Mouse (Mus musculus): ENCODE results near the gene Tecrl. TPM values are rescaled to one million over a fixed set of nuclear protein-coding genes. Genes with fewer than 3 reads are reported as not detected.

The Tecrl gene
- under 1 TPM; 0.19 to 0.20 TPM for total RNA-seq (2021)

DNA sequence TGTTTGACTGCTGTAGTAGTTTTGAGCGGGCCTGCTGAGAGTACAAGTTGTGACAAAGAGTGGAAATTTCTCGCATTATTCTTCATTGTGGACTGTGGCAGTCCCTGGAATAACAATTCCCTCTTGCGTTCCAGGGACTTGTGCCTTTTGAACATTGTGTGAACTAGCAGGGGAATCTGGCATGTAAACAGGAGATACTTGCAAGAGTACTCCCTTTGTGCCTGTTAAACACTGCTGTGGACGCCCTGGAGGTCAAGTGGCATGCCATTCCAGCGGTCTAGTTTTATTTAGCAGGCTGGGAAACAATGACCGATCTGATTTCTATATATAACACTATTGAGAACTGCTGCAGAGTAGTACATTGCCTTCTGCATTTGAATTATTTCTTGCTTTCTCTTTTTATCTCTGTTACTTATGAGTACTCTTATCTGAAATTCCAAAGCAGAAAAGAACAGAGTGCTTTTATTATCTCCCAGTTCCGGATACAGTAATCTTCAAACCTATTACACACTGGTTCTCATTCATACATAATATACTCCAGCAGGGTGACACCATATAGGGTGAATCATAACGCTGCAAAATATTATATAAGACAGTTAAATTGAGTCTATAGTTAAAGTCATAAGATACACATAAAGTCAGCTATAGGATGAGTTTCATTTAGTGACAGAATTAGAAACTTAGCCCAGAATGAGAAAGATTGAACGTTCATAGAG is at the start of gene Tecrl:
Gene Tecrl, minus strand, starts transcription at position 350 of the 716 bp plus-strand sequence.
- intact Hi-C loops (cut with DNase I), result no loop called here
- no peak for DNase-seq (ENCODE audit: extremely low spot score in 1 of 2, low spot score in 2 of 2)

- intact Hi-C loops (cut with DNase I), result no loop called here
- DNase-seq (ENCODE audit: extremely low spot score in 1 of 2, low spot score in 2 of 2), result no peak
These were observed 30.0 kb upstream of the Tecrl start for GRCm38 (mm10) chr5:83385021-83385420.

GRCm38 (mm10) chr5:83351615-83352014 is 3.4 kb downstream of the Tecrl start:
- no peak for DNase-seq (ENCODE audit: extremely low spot score in 1 of 2, low spot score in 2 of 2)
- intact Hi-C loops (cut with DNase I), result no loop called here

GRCm38 (mm10) chr5:83339144-83339543 is 15.9 kb downstream of the Tecrl start:
- intact Hi-C loops (cut with DNase I), result no loop called here
- no peak for DNase-seq (ENCODE audit: extremely low spot score in 1 of 2, low spot score in 2 of 2)

- intact Hi-C loops (cut with DNase I), result no loop called here
These were observed 87.7 kb downstream of the Tecrl start for GRCm38 (mm10) chr5:83267148-83267776.

GRCm38 (mm10) chr5:83260059-83260458 is 94.9 kb downstream of the Tecrl start:
- intact Hi-C loops (cut with DNase I), result no loop called here

More at GRCm38 (mm10) chr5:83267148-83267776, 87.7 kb downstream of the Tecrl start:
- no peak for DNase-seq (ENCODE audit: extremely low spot score in 1 of 2, low spot score in 2 of 2)

DNA sequence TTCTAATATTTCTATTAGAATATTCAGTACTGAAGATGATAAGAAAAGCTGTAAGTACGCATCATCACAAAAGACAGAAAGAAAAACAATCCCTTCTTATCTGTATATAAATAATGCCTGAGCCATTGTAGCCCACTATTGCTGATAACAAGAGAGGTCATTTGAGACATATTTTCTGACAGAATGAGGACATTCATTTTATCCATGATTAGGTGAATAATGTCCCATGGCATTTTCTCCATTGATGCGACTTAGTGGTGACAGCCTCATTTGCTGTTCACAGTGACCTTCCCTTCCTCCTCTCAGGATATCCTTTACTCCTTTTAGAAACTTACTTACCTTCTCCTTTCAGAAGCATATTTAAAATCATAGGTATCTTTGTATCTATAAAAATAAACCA is 100.9 kb downstream of the Tecrl start:
- DNase-seq (ENCODE audit: extremely low spot score in 1 of 2, low spot score in 2 of 2), result no peak
- intact Hi-C loops (cut with DNase I), result no loop called here

More at GRCm38 (mm10) chr5:83260059-83260458, 94.9 kb downstream of the Tecrl start:
- DNase-seq (ENCODE audit: extremely low spot score in 1 of 2, low spot score in 2 of 2), result no peak

DNA sequence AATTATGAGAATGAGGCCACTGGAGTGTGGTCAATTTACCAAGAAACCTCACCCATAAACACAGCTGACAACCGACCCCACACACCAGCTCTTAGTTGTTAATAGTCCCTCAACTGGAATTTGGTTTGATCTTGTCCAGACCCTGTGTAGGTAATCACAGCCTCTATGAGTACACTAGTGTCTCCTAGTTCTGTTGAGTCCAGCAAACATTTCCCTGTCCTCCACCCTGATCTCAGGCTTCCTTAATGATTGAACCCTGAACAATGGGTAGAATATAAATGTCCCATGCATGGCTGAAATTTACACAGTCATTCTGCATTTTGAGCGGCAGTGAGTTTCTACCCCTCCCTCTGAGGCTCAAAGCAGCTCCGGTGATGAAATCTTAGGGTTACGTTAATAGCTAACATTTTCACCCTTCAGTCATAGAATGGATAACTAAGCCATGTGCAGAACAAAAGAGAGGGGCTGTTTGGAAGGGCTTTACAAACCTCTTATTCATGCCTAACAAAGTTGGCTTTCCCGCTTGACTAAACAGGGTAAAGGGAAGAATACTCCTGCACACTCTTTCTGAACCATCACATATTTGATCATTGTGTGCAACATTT is 116.0 kb downstream of the Tecrl start:
- intact Hi-C loops (cut with DNase I), result no loop called here
- no peak for DNase-seq (ENCODE audit: extremely low spot score in 1 of 2, low spot score in 2 of 2)
